Mouse (Mus musculus): Measurements from ENCODE around the gene Atxn1.
A peak's percentile ranks its signal among the peaks of the same experiment; 100 is the strongest.

Atxn1 gene

GRCm38 (mm10) chr13:45925294-45925693, 39.5 kb downstream of the Atxn1 start:
- DNase-seq, result no peak

GRCm38 (mm10) chr13:45924555-45924954, 40.3 kb downstream of the Atxn1 start:
- DNase-seq, result no peak

- no peak for DNase-seq
Measured at GRCm38 (mm10) chr13:45923086-45923485, 41.7 kb downstream of the Atxn1 start.

DNA sequence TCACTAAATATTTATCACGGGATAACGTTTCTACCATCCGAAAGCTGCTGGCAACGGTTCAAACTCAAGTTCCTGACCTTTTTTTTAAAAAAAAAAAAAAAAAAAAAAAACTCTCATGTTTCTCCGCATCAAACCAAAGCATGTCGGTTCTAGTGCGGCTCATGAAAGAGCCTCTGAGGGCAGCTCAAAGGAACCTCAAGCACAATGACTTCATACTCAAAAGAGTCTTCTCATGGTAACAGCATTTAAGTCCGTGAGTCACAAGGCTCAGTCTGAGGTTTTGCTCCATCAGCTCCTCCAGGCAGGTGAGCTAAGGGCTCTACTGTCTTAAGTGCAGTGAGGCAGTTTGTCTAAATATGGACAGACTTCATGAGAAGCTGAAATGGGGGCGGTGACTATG, 42.3 kb downstream of the Atxn1 start:
- peak; percentile 34 for DNase-seq

DNA sequence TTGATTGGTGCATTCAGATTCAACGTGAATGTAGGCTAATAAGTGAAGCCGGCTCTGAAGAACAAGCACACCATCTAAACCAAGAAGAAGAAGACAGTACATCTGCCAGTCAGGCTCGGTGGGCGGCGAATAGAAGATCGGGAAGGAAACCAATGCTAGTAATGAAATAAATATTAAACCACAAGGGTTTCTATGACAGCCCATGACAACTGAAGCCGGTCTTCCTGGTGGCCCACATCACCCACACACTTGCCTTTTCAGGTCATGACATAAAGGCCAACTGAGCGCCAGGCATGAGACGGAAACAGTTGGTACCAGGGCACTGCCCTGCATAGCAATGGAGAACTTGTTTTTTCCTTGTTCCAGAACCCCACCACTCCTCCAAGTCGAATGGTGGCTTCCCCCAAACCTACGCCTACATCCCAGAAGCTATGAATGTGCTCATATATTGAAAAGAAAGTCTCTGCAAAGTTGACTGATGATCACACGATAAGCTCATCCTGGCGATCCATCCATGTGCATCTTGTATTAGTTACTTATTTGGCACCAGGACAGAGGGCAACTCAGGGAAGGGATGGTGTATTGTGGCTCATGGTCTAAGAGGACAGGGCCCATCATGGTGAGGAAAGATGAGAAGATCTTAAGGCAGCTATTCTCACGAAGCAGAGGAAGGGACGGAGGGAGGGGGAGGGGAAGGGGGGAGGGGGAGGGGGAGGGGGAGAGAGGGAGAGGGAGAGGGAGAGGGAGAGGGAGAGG, 45.7 kb downstream of the Atxn1 start:
- no peak for DNase-seq

- DNase-seq, result no peak
Measured at GRCm38 (mm10) chr13:45918006-45918380, 46.8 kb downstream of the Atxn1 start.

DNA sequence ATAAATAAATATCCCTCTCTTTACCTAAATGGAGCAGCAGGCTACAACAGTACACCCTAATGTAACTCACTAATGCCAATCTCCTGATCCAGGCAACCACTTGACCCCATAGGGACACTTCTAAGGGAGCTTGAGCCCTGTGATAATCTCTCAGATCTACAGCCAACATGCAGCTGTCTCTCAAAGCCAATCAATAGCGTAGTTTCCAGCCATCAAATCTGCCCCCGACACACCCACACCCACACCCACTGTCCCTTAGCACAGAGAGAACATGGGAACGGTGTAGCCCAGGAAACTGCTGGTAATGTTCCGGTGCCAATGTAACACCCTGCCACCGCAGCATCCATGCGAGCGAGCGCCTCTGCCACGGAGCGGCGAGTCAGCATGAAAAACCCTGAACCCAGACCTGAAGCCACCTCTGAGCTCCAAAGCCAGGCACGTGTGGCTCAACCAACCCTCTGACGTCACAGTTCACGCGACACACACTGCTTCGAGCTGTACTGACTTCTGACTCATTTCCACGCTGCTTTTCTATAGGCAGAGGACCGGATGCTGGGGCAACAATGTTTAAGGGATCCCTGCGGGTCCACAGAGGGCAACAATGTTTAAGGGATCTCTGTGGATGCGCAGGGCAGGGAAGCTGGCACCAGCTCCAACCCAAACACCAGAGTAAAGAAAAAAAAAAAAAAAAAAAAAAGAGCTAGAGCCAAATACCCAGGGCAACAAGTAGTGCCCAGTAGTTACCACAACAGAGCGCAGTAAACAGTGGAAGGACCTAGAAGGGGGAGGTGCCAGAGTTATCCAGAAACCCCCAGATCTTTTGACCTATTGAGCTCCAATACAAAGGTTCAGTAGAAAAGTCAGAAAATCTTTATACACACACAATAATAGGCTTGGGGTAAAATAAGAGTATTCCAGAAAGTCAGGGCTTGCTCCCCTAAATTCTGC, 47.5 kb downstream of the Atxn1 start:
- DNase-seq, result no peak

DNA sequence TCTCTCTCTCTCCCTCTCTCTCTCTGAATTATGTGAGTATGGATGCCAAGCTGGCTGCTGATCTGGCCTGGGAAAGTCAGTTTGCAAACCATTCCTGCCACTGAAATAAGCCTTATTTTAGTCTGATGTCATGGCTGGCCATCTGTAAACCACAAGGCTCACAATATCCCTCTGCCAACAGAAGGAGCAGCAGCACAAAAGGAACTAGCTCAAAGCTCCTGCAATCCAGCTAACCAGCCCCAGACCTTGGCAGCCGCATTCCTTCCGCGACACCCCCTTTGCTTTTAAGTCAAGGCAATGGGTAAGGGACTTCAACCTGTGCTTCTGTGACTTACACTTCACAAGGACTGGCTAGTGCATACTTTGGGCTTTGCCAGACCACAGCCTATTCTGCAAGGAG, 48.9 kb downstream of the Atxn1 start:
- DNase-seq, result no peak

- DNase-seq, result no peak
Measured at GRCm38 (mm10) chr13:45915026-45915425, 49.8 kb downstream of the Atxn1 start.

GRCm38 (mm10) chr13:45914117-45914516, 50.7 kb downstream of the Atxn1 start:
- no peak for DNase-seq

- DNase-seq, result no peak
Measured at GRCm38 (mm10) chr13:45911848-45912247, 53.0 kb downstream of the Atxn1 start.

- DNase-seq, result peak; percentile 27
Measured at GRCm38 (mm10) chr13:45911069-45911468, 53.7 kb downstream of the Atxn1 start.

- no peak for DNase-seq
Measured at GRCm38 (mm10) chr13:45910348-45910747, 54.5 kb downstream of the Atxn1 start.

DNA sequence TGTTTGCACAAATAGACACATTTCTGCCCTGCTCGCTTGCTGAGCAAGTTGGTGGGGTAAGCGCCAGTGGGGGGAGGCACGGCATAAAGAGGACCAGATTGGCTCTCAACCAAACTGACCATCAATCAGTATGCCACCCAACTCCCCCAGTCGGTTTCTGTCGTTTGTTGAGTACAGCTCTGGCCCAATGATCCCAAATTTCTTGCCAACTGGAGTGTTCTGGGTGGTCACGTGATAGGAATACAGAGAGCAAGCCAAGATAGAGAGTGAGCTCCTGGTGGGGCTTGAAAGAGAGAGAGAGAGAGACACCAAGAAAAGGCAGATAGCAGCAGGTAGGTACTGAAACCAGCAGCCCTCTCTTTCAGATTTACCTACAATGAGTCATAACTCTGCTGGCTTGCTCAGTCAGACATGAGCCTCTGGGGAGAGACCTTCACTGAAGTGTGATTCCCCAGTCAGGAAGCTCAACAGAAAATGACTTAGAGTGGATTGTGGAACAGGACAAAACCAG, 57.6 kb downstream of the Atxn1 start:
- DNase-seq, result no peak

DNA sequence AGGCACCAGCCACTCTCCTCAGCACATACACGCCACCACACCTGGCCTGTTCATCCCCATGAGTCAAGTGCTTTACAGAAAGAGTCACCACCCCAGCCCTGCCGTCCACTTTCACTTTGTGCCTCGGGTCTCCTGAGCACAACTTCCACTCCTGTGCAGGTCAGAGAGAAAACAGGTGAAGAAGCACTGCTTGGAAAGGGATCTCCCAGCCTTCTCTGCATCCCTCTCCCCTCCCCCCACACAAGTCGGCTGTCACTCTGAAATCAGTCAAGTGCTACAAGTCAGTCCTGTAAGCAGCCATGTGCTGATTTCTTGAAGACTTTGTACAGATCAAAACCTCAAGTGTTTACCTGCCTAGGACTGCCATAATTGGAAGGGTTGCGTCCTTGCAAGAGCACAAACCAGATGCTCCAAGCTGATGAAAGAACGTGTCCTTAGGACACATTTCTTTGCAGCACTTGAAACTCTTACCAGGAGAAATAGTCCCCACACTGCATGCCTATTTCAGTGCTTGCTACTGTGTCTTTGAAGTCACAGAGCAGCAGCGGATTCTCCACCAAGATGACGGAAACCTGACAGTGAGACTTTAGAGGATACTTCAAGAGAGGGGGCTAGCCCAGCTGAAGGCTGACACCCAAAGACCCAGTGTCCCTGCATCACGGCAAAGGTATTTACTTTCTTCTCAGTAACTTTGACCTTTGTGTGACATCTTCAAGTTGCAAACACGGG, 58.2 kb downstream of the Atxn1 start:
- peak; percentile 32 for DNase-seq

DNA sequence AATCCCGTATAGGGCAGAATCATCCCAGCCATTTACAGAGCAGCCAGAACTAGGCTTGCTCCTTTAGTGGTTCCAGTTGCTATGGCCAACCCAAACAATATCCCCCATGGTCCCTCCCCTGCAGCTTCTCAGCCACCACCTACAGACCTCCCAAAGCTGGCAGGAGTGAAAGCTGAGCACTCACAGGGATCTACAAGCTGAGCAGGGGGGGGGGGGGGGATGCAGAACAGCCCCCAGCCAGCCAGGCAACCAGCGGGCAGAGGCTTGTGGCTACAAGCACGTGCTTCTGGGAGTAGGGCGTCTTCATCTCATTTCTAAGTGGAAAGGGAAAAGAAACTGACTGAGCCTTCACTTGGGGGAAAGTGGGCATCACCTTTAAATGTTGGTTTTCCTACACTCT, 59.9 kb downstream of the Atxn1 start:
- DNase-seq, result no peak

DNA sequence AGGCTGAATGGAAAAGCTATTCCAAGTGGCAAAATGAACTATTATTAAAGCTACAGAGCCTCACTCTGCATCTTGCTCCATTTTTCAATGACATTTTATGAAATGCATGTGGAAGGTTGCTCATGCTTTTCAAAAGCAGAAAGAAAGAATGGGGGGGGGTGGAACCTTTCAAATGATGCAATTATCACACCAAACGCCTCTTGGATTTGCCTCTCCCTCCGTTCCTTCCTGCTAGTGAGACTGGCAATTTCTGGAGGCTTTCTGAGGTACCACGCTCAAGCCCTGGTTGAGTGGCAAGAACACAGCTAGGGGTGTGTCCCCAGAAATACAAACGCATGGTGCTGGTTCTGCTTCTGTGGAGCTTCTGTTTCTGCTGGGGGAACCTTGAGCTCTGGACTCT, 60.4 kb downstream of the Atxn1 start:
- DNase-seq, result no peak

DNA sequence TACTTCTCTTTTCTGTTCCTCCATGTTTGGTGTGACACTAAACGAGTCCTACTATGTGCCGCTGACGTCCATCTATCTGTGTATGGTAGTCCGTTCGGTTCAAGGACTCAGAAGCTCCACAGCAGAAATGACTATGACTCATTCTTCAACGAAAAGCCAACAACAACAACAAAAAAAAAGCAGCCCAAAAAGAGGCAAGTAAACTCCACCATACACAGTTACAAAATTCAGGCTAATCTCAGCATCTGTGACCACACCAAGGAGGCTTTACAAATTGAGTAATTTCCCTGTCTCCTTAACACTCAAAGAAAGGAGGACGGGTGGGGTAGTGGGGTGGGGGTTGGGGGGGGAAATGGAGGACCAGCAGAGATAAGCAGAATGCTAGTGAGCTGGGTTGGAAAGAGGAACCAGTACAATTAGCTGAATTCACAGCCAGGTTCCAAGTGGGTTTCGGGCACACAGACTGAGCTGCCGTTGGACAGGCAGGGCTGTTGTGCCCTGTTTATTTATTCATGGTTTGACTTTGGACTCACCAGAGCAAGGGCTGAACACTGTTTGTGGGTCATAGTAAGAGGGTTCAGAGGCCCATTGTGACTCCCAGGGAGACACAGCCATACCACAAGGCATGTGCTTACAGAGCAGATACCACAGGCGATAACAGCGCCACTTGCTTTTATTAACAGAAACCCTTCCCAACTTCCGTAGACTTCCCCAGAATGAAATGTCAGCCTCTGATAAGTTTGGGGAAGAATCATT, 61.1 kb downstream of the Atxn1 start:
- DNase-seq, result no peak

GRCm38 (mm10) chr13:45902457-45902856, 62.4 kb downstream of the Atxn1 start:
- no peak for DNase-seq

DNA sequence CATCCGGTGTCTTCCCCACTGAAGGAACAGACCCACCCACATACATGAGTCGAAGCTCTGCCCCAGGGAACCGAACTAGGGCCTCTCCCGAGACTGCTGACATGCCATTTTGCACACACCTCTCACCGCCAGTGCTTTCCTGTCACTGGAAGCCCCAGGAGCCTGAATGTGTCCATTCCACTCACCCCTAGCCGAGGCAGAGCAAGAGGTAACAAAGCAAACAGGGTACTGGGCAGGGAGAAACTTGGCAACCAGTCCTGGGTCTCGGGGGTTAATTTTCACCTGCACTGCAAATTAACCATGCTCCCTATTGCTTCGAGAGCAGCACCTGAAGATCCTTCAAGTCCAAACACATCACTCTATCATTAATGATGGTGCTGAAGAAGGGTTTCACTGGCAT, 64.0 kb downstream of the Atxn1 start:
- DNase-seq, result no peak

DNA sequence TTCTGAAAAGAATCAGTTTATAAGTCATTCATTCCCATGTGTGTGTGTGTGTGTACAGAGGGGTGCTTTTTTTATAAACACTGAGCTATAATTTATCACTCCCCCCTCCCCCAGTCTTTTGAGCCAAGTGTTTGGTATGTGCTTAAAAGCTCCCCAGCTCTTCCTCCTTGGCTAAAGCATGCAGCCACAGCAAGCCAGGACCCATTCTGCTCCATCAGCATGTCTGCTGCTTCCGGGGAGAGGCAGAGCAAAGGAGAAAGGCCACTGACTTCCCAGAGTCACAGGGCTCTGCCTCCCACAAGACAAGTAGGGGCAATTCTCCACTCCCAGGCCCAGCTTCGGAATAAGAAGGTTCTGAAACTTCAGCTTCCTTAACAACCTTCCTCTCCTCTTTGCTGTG, 67.2 kb downstream of the Atxn1 start:
- DNase-seq, result no peak

DNA sequence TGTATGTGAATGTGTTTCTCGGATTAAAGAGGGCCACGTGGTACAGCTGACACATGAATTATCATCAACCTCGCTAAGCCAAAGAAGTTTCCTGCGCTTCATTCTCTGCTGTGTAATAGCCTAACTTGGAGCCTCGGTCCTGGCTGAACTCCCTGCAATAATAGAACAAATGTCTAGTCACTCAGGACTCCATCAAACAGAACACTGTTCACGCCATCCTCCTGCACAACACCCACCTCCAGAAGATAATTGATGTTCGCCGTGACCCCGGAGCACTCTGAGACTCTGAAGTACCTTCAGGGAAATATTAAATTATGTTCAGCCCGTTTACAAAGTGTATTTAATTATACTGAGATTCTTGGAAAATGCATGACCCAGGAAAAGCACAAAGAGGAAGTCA, 70.0 kb downstream of the Atxn1 start:
- DNase-seq, result no peak
